Mouse (Mus musculus): ENCODE measurements around the gene Dnmt3b. TPM values are rescaled to one million over a fixed set of nuclear protein-coding genes. Genes with fewer than 3 reads are reported as not detected.
A peak's percentile ranks its signal among the peaks of the same experiment; 100 is the strongest.
"Not testable (repeated sequence)": the region's sequence is repeated elsewhere in the genome, so short reads cannot be mapped to it uniquely, and the experiment has no call there.

Gene Dnmt3b
- polyA plus RNA-seq, 1 experiment from 2014 or later = 9.4 TPM

DNA sequence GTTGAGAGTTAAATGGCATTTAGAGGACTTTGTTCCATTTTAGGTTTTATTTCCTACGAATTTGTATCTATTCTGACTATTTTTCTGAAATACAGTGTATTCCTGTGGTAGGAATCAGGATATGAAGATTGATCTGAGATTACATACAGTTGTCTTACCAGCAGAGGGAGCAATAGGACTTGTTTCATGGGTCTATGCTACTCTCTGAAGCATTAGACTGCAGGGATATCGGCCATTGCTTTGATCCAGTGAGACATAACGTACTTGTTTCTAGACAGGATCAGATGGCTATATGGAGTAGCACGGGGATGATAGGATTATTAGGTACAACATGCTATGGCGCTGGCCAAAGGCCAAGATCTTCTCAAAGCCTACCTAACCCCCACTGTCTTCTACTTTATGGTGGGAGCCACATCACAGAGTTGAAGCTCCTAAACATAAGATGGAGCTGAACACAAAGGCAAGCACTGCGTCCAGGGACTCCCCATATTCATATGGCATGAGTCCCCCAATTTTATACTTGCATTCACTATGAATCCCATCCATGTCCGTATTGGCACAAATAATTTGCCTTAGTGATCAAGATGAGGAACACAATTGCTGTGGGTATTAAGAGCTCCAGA, 19.6 kb downstream of the Dnmt3b start:
- H3K36me3 ChIP-seq (ENCODE audit: insufficient read depth, low read length) = no peaks in the 10 kb centered on the region
- no peak overlapping the region for H3K4me2 ChIP-seq (ENCODE audit: low read length)
- no peak overlapping the region for H3K4me3 ChIP-seq (replicated peaks; ENCODE audit: low read depth, low read length)
- H3K4me1 ChIP-seq (replicated peaks; ENCODE audit: insufficient read depth, low read length) = no peaks in the 10 kb centered on the region
- no peak overlapping the region for H3K27ac ChIP-seq
- ATAC-seq (replicated peaks; ENCODE audit: low FRiP score, low read depth) = no peak
- DNase-seq (ENCODE audit: low spot score) = peak; percentile 88
- peak; percentile 87 for TF ChIP-seq CTCF (IDR thresholded peaks at IDR 0.05; ENCODE audit: low read depth)
- H3K9ac ChIP-seq (ENCODE audit: low read depth, low read length) = no peak overlapping the region
- 61% methylated on average over 7 of the region's 7 CpGs for WGBS
- no peaks in the 10 kb centered on the region for H3K9me3 ChIP-seq (replicated peaks; ENCODE audit: low read length)
- no peaks in the 10 kb centered on the region for H3K27me3 ChIP-seq (ENCODE audit: insufficient read depth, low read length)

GRCm38 (mm10) chr2:153670111-153670510, 20.9 kb downstream of the Dnmt3b start:
- no peak overlapping the region for H3K4me2 ChIP-seq (ENCODE audit: low read length)
- H3K4me3 ChIP-seq (replicated peaks; ENCODE audit: low read depth, low read length) = no peak overlapping the region
- no peaks in the 10 kb centered on the region for H3K27me3 ChIP-seq (ENCODE audit: insufficient read depth, low read length)
- H3K4me1 ChIP-seq (replicated peaks; ENCODE audit: insufficient read depth, low read length) = no peaks in the 10 kb centered on the region
- no peaks in the 10 kb centered on the region for H3K9me3 ChIP-seq (replicated peaks; ENCODE audit: low read length)
- no peak for TF ChIP-seq CTCF (IDR thresholded peaks at IDR 0.05; ENCODE audit: low read depth)
- WGBS = 69% methylated on average over 5 of the region's 5 CpGs
- DNase-seq (ENCODE audit: low spot score) = no peak
- no peaks in the 10 kb centered on the region for H3K36me3 ChIP-seq (ENCODE audit: insufficient read depth, low read length)
- no peak overlapping the region for H3K9ac ChIP-seq (ENCODE audit: low read depth, low read length)
- no peak for ATAC-seq (replicated peaks; ENCODE audit: low FRiP score, low read depth)
- no peak overlapping the region for H3K27ac ChIP-seq

DNA sequence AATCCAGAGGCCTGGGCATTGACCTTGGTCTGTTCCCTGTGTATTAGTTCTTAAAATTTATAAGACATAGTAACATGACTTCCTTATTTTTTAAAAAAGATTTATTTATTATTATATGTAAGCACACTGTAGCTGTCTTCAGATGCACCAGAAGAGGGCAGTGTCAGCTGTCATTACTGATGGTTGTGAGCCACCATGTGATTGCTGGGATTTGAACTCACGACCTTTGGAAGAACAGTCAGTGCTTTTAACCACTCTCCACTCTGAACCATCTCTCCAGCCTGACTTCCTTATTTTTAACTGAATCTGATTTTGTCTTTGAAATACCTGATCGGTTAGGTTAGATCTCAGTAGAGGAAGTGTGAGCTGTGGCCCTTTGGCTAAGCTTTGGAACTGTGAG, 23.4 kb downstream of the Dnmt3b start:
- WGBS = 96% methylated on average over 2 of the region's 2 CpGs
- TF ChIP-seq CTCF (IDR thresholded peaks at IDR 0.05; ENCODE audit: low read depth) = peak; percentile 35

DNA sequence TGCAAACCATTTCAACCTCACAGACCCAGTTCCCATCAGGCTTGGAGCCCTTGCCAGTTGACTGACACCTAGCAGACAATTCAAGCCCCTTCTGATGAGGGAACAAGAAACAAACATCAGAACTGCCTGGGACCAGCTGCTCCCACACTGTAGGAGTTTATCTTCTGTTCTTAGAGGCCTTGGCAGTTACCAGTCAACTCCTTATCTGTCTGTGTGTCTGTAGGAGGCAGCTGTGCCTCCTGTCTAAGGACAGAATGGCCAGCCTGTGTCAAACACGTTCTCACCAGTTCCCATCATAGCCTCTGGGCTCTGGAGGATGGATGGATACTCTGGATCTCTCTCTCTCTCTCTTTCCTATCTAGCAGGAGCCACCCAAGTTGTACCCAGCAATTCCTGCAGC, 26.1 kb downstream of the Dnmt3b start:
- H3K4me1 ChIP-seq (replicated peaks; ENCODE audit: insufficient read depth, low read length); H3K9me3 ChIP-seq (replicated peaks; ENCODE audit: low read length); ATAC-seq (replicated peaks; ENCODE audit: low FRiP score, low read depth); H3K27ac ChIP-seq; DNase-seq (ENCODE audit: low spot score); H3K27me3 ChIP-seq (ENCODE audit: insufficient read depth, low read length); H3K4me3 ChIP-seq (replicated peaks; ENCODE audit: low read depth, low read length); H3K9ac ChIP-seq (ENCODE audit: low read depth, low read length); H3K4me2 ChIP-seq (ENCODE audit: low read length): not testable (repeated sequence)
- peaks cover 11% of the 10 kb centered on the region; the same call in 1 of the 2 replicates for H3K36me3 ChIP-seq (ENCODE audit: insufficient read depth, low read length)
- 87% methylated on average over 1 of the region's 1 CpGs for WGBS

More for the DNA sequence above, 23.4 kb downstream of the Dnmt3b start:
- no peak overlapping the region for H3K4me2 ChIP-seq (ENCODE audit: low read length)
- no peak overlapping the region for H3K9ac ChIP-seq (ENCODE audit: low read depth, low read length)
- H3K4me1 ChIP-seq (replicated peaks; ENCODE audit: insufficient read depth, low read length) = no peaks in the 10 kb centered on the region
- peaks cover 5% of the 10 kb centered on the region; the same call in 1 of the 2 replicates for H3K36me3 ChIP-seq (ENCODE audit: insufficient read depth, low read length)
- no peaks in the 10 kb centered on the region for H3K27me3 ChIP-seq (ENCODE audit: insufficient read depth, low read length)
- DNase-seq (ENCODE audit: low spot score) (no peak), ATAC-seq (replicated peaks; ENCODE audit: low FRiP score, low read depth) (no peak)
- no peak overlapping the region for H3K27ac ChIP-seq
- no peak overlapping the region for H3K4me3 ChIP-seq (replicated peaks; ENCODE audit: low read depth, low read length)
- no peaks in the 10 kb centered on the region for H3K9me3 ChIP-seq (replicated peaks; ENCODE audit: low read length)

DNA sequence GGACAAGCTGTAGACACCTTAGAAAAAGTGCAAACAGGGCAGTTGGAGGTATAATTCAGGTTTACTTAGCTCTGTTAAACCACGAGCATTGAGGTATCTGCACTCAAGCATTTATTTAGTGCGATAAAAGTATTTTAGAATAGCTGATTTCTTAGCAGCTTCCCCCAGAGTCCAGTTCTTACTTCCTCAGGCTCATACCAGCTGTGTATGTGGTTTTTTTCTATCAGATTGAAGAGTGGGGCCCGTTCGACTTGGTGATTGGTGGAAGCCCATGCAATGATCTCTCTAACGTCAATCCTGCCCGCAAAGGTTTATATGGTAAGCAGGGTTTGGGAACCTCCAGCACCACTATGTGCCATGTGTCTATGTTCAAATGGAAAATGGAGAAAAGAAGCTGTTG, 27.7 kb downstream of the Dnmt3b start:
- no peak for DNase-seq (ENCODE audit: low spot score)
- no peaks in the 10 kb centered on the region for H3K27me3 ChIP-seq (ENCODE audit: insufficient read depth, low read length)
- WGBS = 92% methylated on average over 6 of the region's 6 CpGs
- TF ChIP-seq CTCF (IDR thresholded peaks at IDR 0.05; ENCODE audit: low read depth) = no peak
- H3K9ac ChIP-seq (ENCODE audit: low read depth, low read length) = no peak overlapping the region
- H3K36me3 ChIP-seq (ENCODE audit: insufficient read depth, low read length) = peaks cover 11% of the 10 kb centered on the region; the same call in 1 of the 2 replicates
- no peaks in the 10 kb centered on the region for H3K4me1 ChIP-seq (replicated peaks; ENCODE audit: insufficient read depth, low read length)
- no peak overlapping the region for H3K4me3 ChIP-seq (replicated peaks; ENCODE audit: low read depth, low read length)
- ATAC-seq (replicated peaks; ENCODE audit: low FRiP score, low read depth) = no peak
- H3K4me2 ChIP-seq (ENCODE audit: low read length) = no peak overlapping the region
- no peaks in the 10 kb centered on the region for H3K9me3 ChIP-seq (replicated peaks; ENCODE audit: low read length)
- H3K27ac ChIP-seq = no peak overlapping the region

DNA sequence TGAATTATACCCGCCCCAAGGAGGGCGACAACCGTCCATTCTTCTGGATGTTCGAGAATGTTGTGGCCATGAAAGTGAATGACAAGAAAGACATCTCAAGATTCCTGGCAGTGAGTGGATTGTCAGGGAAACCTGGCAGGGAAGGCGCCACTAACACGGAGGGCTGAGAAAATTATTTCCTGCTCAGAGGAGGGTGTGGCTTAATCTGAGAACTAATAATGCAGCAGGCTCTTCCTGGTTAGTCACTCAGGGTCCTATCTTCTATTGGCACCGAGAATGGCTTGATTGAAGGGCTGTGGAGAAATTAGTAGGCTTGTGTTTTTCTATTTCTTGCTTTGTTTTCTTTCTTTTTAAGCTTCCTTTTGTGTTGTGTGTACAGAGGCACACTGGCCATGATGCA, 28.3 kb downstream of the Dnmt3b start:
- Histone ChIP-seq H3K27me3 (ENCODE audit: insufficient read depth, low read length) (no peaks in the 10 kb centered on the region), H3K27ac (no peak overlapping the region), H3K9me3 (replicated peaks; ENCODE audit: low read length) (no peaks in the 10 kb centered on the region), H3K4me2 (ENCODE audit: low read length) (no peak overlapping the region), H3K36me3 (ENCODE audit: insufficient read depth, low read length) (peaks cover 11% of the 10 kb centered on the region; the same call in 1 of the 2 replicates), H3K4me3 (replicated peaks; ENCODE audit: low read depth, low read length) (no peak overlapping the region), H3K9ac (ENCODE audit: low read depth, low read length) (no peak overlapping the region), H3K4me1 (replicated peaks; ENCODE audit: insufficient read depth, low read length) (no peaks in the 10 kb centered on the region)
- no peak for DNase-seq (ENCODE audit: low spot score)
- TF ChIP-seq CTCF (IDR thresholded peaks at IDR 0.05; ENCODE audit: low read depth) = no peak
- 84% methylated on average over 7 of the region's 7 CpGs for WGBS
- ATAC-seq (replicated peaks; ENCODE audit: low FRiP score, low read depth) = no peak

GRCm38 (mm10) chr2:153679959-153680358, 30.7 kb downstream of the Dnmt3b start:
- H3K36me3 ChIP-seq (ENCODE audit: insufficient read depth, low read length) = peaks cover 11% of the 10 kb centered on the region; the same call in 1 of the 2 replicates
- H3K4me3 ChIP-seq (replicated peaks; ENCODE audit: low read depth, low read length) = no peak overlapping the region
- WGBS = 92% methylated on average over 1 of the region's 1 CpGs
- TF ChIP-seq CTCF (IDR thresholded peaks at IDR 0.05; ENCODE audit: low read depth) = no peak
- no peak overlapping the region for H3K27ac ChIP-seq
- ATAC-seq (replicated peaks; ENCODE audit: low FRiP score, low read depth) (no peak), DNase-seq (ENCODE audit: low spot score) (no peak)
- no peaks in the 10 kb centered on the region for H3K27me3 ChIP-seq (ENCODE audit: insufficient read depth, low read length)
- H3K9ac ChIP-seq (ENCODE audit: low read depth, low read length) = no peak overlapping the region
- no peak overlapping the region for H3K4me2 ChIP-seq (ENCODE audit: low read length)
- no peaks in the 10 kb centered on the region for H3K9me3 ChIP-seq (replicated peaks; ENCODE audit: low read length)
- no peaks in the 10 kb centered on the region for H3K4me1 ChIP-seq (replicated peaks; ENCODE audit: insufficient read depth, low read length)

DNA sequence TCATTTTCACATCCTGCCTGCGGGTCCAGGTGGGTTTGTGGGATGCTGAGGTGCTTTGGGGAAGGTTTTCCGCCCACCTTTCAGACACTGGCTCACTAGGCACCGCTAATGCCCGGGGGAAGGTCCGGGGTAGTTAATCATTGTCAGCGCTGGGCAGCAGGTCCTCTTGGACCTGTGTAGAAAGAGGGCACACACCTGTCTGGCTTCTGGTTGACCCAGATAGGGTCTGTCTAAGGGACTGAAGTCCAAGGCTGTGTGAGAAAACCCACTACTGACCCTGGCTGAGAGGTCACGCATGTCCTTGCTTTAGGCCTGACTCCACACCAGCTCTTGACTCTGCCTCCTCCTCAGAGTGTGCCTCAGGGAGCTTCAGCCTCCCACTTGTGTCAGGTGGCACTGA, 44.2 kb downstream of the Dnmt3b start:
- 51% methylated on average over 5 of the region's 7 CpGs for WGBS
- H3K9me3 ChIP-seq (replicated peaks; ENCODE audit: low read length); H3K4me1 ChIP-seq (replicated peaks; ENCODE audit: insufficient read depth, low read length); H3K27me3 ChIP-seq (ENCODE audit: insufficient read depth, low read length); H3K9ac ChIP-seq (ENCODE audit: low read depth, low read length); H3K27ac ChIP-seq; H3K36me3 ChIP-seq (ENCODE audit: insufficient read depth, low read length); DNase-seq (ENCODE audit: low spot score); H3K4me3 ChIP-seq (replicated peaks; ENCODE audit: low read depth, low read length); H3K4me2 ChIP-seq (ENCODE audit: low read length): not testable (repeated sequence)
- 0 out of 2 replicates have a peak, but pooled peaks have one; percentile 66 for ATAC-seq (replicated peaks; ENCODE audit: low FRiP score, low read depth)
